Mouse (Mus musculus) neural tube, embryonic 12.5 days (tissue): ENCODE results near the gene Xpnpep1. TPM values are rescaled to one million over a fixed set of nuclear protein-coding genes. Genes with fewer than 3 reads are reported as not detected.
A peak's percentile ranks its signal among the peaks of the same experiment; 100 is the strongest.

Source experiments
- ATAC-seq: fragments of 200-750 bp; cut with Nextera tagmentation; 2 replicates; pipeline ENCODE4 v1.8.0; 2017; ENCODE audit warnings: low read depth, mild to moderate bottlenecking, moderate TSS enrichment, moderate library complexity; ENCODE audit not compliant: low FRiP score
- H3K27ac ChIP-seq: fragments of 300-500 bp; sonication (generic); 2 replicates; pipeline ENCODE4 v1.5.1; 2016
- H3K27me3 ChIP-seq: fragments of 300-500 bp; sonication (generic); replicated peaks from 2 replicates; pipeline ENCODE4 v1.6.1; 2016; ENCODE audit warnings: mild to moderate bottlenecking
- H3K36me3 ChIP-seq: fragments of 300-500 bp; sonication (generic); 2 replicates; pipeline ENCODE4 v1.6.1; 2016; ENCODE audit warnings: mild to moderate bottlenecking
- H3K4me1 ChIP-seq: fragments of 300-500 bp; sonication (generic); 2 replicates; pipeline ENCODE4 v1.6.1; 2016
- H3K4me2 ChIP-seq: fragments of 300-500 bp; sonication (generic); replicated peaks from 2 replicates; pipeline ENCODE4 v1.6.1; 2016; ENCODE audit warnings: mild to moderate bottlenecking
- H3K4me3 ChIP-seq: fragments of 300-500 bp; sonication (generic); 2 replicates; pipeline ENCODE4 v1.5.1; 2016
- H3K9ac ChIP-seq: fragments of 300-500 bp; sonication (generic); 2 replicates; pipeline ENCODE4 v1.6.1; 2016; ENCODE audit warnings: mild to moderate bottlenecking
- H3K9me3 ChIP-seq: fragments of 300-500 bp; sonication (generic); 2 replicates; pipeline ENCODE4 v1.6.1; 2016; ENCODE audit warnings: mild to moderate bottlenecking
- WGBS: fragments of 180-500 bp; shearing (Covaris S2); methylation state at CpG from one replicate; pipeline ENCODE4 v1.1.7; 2016; 5-methylcytosine and 5-hydroxymethylcytosine counted together
- polyA plus RNA-seq: library from polyadenylated mRNA; unstranded; fragments of >200 nt; fragmentation: Nextera tagmentation; extraction: Ambion mirVana; gene quantifications from 2 replicates; pipeline ENCODE4 v1.2.1, GENCODE M21; 2016

Gene Xpnpep1
- polyA plus RNA-seq, 1 experiment from 2014 or later: 153 TPM

GRCm38 (mm10) chr19:53062046-53062445, 22.0 kb upstream of the Xpnpep1 start:
- Histone ChIP-seq H3K27ac (no peak overlapping the region), H3K36me3 (no peaks in the 10 kb centered on the region), H3K4me1 (no peaks in the 10 kb centered on the region), H3K9ac (no peak overlapping the region), H3K9me3 (no peaks in the 10 kb centered on the region), H3K4me3 (no peak overlapping the region), H3K27me3 (no peaks in the 10 kb centered on the region), H3K4me2 (no peak overlapping the region)
- ATAC-seq: no peak
- WGBS: 29% methylated on average over 3 of the region's 3 CpGs

GRCm38 (mm10) chr19:53059344-53060111, 19.5 kb upstream of the Xpnpep1 start:
- Histone ChIP-seq H3K27me3 (no peaks in the 10 kb centered on the region), H3K9me3 (no peaks in the 10 kb centered on the region), H3K36me3 (no peaks in the 10 kb centered on the region), H3K27ac (no peak overlapping the region), H3K9ac (no peak overlapping the region), H3K4me2 (no peak overlapping the region), H3K4me1 (no peaks in the 10 kb centered on the region), H3K4me3 (no peak overlapping the region)
- WGBS: 90% methylated on average over 16 of the region's 16 CpGs
- no peak for ATAC-seq

GRCm38 (mm10) chr19:53058726-53059334, 18.8 kb upstream of the Xpnpep1 start:
- Histone ChIP-seq H3K27me3 (no peaks in the 10 kb centered on the region), H3K4me2 (no peak overlapping the region), H3K9ac (no peak overlapping the region), H3K9me3 (no peaks in the 10 kb centered on the region), H3K36me3 (no peaks in the 10 kb centered on the region), H3K4me1 (no peaks in the 10 kb centered on the region), H3K4me3 (no peak overlapping the region), H3K27ac (no peak overlapping the region)
- WGBS: 86% methylated on average over 8 of the region's 8 CpGs
- no peak for ATAC-seq

- no peaks in the 10 kb centered on the region for H3K36me3 ChIP-seq
- H3K4me2 ChIP-seq: no peak overlapping the region
- ATAC-seq: no peak
- no peaks in the 10 kb centered on the region for H3K4me1 ChIP-seq
- H3K9ac ChIP-seq: no peak overlapping the region
- H3K4me3 ChIP-seq: no peak overlapping the region
- no peak overlapping the region for H3K27ac ChIP-seq
- no peaks in the 10 kb centered on the region for H3K9me3 ChIP-seq
- no peaks in the 10 kb centered on the region for H3K27me3 ChIP-seq
- 80% methylated on average over 16 of the region's 16 CpGs for WGBS
Measured at GRCm38 (mm10) chr19:53057980-53058725, 18.1 kb upstream of the Xpnpep1 start.

GRCm38 (mm10) chr19:53053355-53053754, 13.3 kb upstream of the Xpnpep1 start:
- Histone ChIP-seq H3K4me1 (peaks cover 15% of the 10 kb centered on the region; the same call in 1 of the 2 replicates), H3K9me3 (peaks cover 8% of the 10 kb centered on the region; the same call in 1 of the 2 replicates), H3K27ac (no peak overlapping the region), H3K4me2 (no peak overlapping the region), H3K27me3 (no peaks in the 10 kb centered on the region), H3K36me3 (no peaks in the 10 kb centered on the region), H3K4me3 (no peak overlapping the region), H3K9ac (no peak overlapping the region)
- no peak for ATAC-seq
- WGBS: 95% methylated on average over 16 of the region's 16 CpGs

GRCm38 (mm10) chr19:53052031-53052670, 12.1 kb upstream of the Xpnpep1 start:
- Histone ChIP-seq H3K4me1 (peaks cover 15% of the 10 kb centered on the region; the same call in 1 of the 2 replicates), H3K9me3 (peaks cover 8% of the 10 kb centered on the region; the same call in 1 of the 2 replicates), H3K4me2 (peak overlapping the region; percentile 37; the same call in 1 of the 2 replicates), H3K4me3 (no peak overlapping the region), H3K27me3 (no peaks in the 10 kb centered on the region), H3K36me3 (no peaks in the 10 kb centered on the region), H3K27ac (no peak overlapping the region), H3K9ac (no peak overlapping the region)
- no peak for ATAC-seq
- 26% methylated on average over 19 of the region's 19 CpGs for WGBS

- no peak overlapping the region; the same call in 1 of the 2 replicates for H3K4me2 ChIP-seq
- H3K4me3 ChIP-seq: no peak overlapping the region
- no peaks in the 10 kb centered on the region for H3K36me3 ChIP-seq
- peaks cover 8% of the 10 kb centered on the region; the same call in 1 of the 2 replicates for H3K9me3 ChIP-seq
- no peak overlapping the region for H3K27ac ChIP-seq
- 45% methylated on average over 18 of the region's 18 CpGs for WGBS
- peaks cover 15% of the 10 kb centered on the region; the same call in 1 of the 2 replicates for H3K4me1 ChIP-seq
- H3K9ac ChIP-seq: no peak overlapping the region
- no peaks in the 10 kb centered on the region for H3K27me3 ChIP-seq
- 0 out of 2 replicates have a peak, but pooled peaks have one; percentile 17 for ATAC-seq
Measured at GRCm38 (mm10) chr19:53051288-53051985, 11.4 kb upstream of the Xpnpep1 start.

- no peak overlapping the region for H3K9ac ChIP-seq
- H3K36me3 ChIP-seq: no peaks in the 10 kb centered on the region
- H3K27me3 ChIP-seq: no peaks in the 10 kb centered on the region
- no peak overlapping the region for H3K4me2 ChIP-seq
- 83% methylated on average over 3 of the region's 3 CpGs for WGBS
- no peak for ATAC-seq
- H3K27ac ChIP-seq: no peak overlapping the region
- peaks cover 8% of the 10 kb centered on the region; the same call in 1 of the 2 replicates for H3K9me3 ChIP-seq
- H3K4me1 ChIP-seq: peaks cover 15% of the 10 kb centered on the region; the same call in 1 of the 2 replicates
- H3K4me3 ChIP-seq: no peak overlapping the region
Measured at GRCm38 (mm10) chr19:53050100-53050499, 10.1 kb upstream of the Xpnpep1 start.

GRCm38 (mm10) chr19:53047208-53047607, 7.2 kb upstream of the Xpnpep1 start:
- 78% methylated on average over 5 of the region's 5 CpGs for WGBS
- H3K4me2 ChIP-seq: no peak overlapping the region
- ATAC-seq: no peak
- no peaks in the 10 kb centered on the region for H3K27me3 ChIP-seq
- no peak overlapping the region for H3K27ac ChIP-seq
- no peak overlapping the region for H3K9ac ChIP-seq
- H3K36me3 ChIP-seq: no peaks in the 10 kb centered on the region
- peaks cover 8% of the 10 kb centered on the region; the same call in 1 of the 2 replicates for H3K9me3 ChIP-seq
- no peak overlapping the region for H3K4me3 ChIP-seq
- peaks cover 9% of the 10 kb centered on the region; the same call in 1 of the 2 replicates for H3K4me1 ChIP-seq

GRCm38 (mm10) chr19:53043423-53044125, 3.6 kb upstream of the Xpnpep1 start:
- H3K27ac ChIP-seq: no peak overlapping the region
- no peaks in the 10 kb centered on the region for H3K36me3 ChIP-seq
- no peak for ATAC-seq
- no peaks in the 10 kb centered on the region for H3K27me3 ChIP-seq
- H3K9ac ChIP-seq: no peak overlapping the region
- no peak overlapping the region for H3K4me2 ChIP-seq
- H3K4me3 ChIP-seq: no peak overlapping the region
- WGBS: 88% methylated on average over 13 of the region's 13 CpGs
- no peaks in the 10 kb centered on the region for H3K9me3 ChIP-seq
- H3K4me1 ChIP-seq: peaks cover 6% of the 10 kb centered on the region; the same call in 1 of the 2 replicates

GRCm38 (mm10) chr19:53041570-53041969, 1.6 kb upstream of the Xpnpep1 start:
- H3K36me3 ChIP-seq: no peaks in the 10 kb centered on the region
- no peak overlapping the region for H3K4me3 ChIP-seq
- ATAC-seq: no peak
- WGBS: 66% methylated on average over 4 of the region's 4 CpGs
- no peak overlapping the region for H3K27ac ChIP-seq
- H3K9ac ChIP-seq: no peak overlapping the region
- H3K4me2 ChIP-seq: no peak overlapping the region
- no peaks in the 10 kb centered on the region for H3K9me3 ChIP-seq
- peaks cover 15% of the 10 kb centered on the region for H3K4me1 ChIP-seq
- H3K27me3 ChIP-seq: no peaks in the 10 kb centered on the region
